Mouse (Mus musculus) forebrain, embryonic 13.5 days (tissue): ENCODE measurements around the gene Mettl4. TPM values are rescaled to one million over a fixed set of nuclear protein-coding genes. Genes with fewer than 3 reads are reported as not detected.
"Not testable (repeated sequence)": the region's sequence is repeated elsewhere in the genome, so short reads cannot be mapped to it uniquely, and the experiment has no call there.

Experiments
- ATAC-seq: fragments of 200-750 bp; cut with Nextera tagmentation; 2 replicates; pipeline ENCODE4 v1.8.0; 2017
- H3K27ac ChIP-seq: fragments of 300-500 bp; sonication (generic); 2 replicates; pipeline ENCODE4 v1.5.1; 2015; ENCODE audit warnings: inconsistent platforms, mild to moderate bottlenecking, moderate library complexity
- H3K27me3 ChIP-seq: fragments of 300-500 bp; sonication (generic); 2 replicates; pipeline ENCODE4 v1.6.1; 2015; ENCODE audit warnings: mild to moderate bottlenecking, inconsistent platforms
- H3K36me3 ChIP-seq: fragments of 300-500 bp; sonication (generic); 2 replicates; pipeline ENCODE4 v1.6.1; 2015; ENCODE audit warnings: mild to moderate bottlenecking, inconsistent platforms; ENCODE audit not compliant: poor library complexity, severe bottlenecking
- H3K4me1 ChIP-seq: fragments of 300-500 bp; sonication (generic); 2 replicates; pipeline ENCODE4 v1.6.1; 2015; ENCODE audit warnings: inconsistent platforms
- H3K4me2 ChIP-seq: fragments of 300-500 bp; sonication (generic); 2 replicates; pipeline ENCODE4 v1.6.1; 2015; ENCODE audit warnings: inconsistent platforms, mild to moderate bottlenecking, moderate library complexity
- H3K4me3 ChIP-seq: fragments of 300-500 bp; sonication (generic); 2 replicates; pipeline ENCODE4 v1.5.1; 2015; ENCODE audit warnings: mild to moderate bottlenecking, inconsistent platforms
- H3K9ac ChIP-seq: fragments of 300-500 bp; sonication (generic); 2 replicates; pipeline ENCODE4 v1.6.1; 2015; ENCODE audit warnings: mild to moderate bottlenecking, inconsistent platforms
- H3K9me3 ChIP-seq: fragments of 300-500 bp; sonication (generic); replicated peaks from 2 replicates; pipeline ENCODE4 v1.6.1; 2016; ENCODE audit warnings: inconsistent platforms
- WGBS: fragments of 180-500 bp; shearing (Covaris S2); methylation state at CpG from one replicate; pipeline ENCODE4 v1.1.7; 2015; 5-methylcytosine and 5-hydroxymethylcytosine counted together
- polyA plus RNA-seq: library from polyadenylated mRNA; unstranded; fragments of >200 nt; fragmentation: Nextera tagmentation; extraction: Ambion mirVana; gene quantifications from 2 replicates; pipeline ENCODE4 v1.2.1, GENCODE M21; 2015

Gene Mettl4
- 29.0 and 32.0 TPM in 2 replicates for polyA plus RNA-seq

DNA sequence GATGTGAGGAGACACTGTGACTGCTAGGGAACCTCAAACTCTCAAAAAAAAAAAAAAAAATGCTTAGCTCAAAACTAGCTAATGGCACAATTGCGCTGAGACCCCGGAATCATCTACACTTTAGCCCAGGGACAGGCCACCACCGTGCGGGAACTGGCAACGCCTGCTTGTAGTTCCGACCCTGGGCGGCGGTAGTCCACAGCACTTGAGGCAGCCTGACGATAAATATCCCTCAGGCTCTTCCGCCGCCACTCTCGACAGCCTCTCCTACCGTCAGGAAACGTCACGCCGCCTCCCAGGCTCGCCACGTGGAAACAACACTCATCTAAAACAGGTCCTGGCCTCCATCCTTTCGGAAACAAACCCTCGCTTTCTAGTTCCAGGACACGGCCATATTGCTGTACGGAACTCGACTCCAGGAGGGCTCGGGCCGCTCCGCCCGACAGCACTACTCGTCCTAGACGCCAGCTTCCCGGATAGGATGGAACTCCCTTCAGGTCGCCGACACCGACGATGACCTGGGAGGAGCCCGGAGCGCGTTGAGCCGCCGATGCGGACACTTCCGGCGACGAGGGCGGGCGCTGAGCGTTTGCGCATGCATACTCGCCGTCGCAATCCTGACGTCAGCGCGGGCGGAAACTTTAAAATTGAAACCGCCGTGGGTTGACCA is at the start of gene Mettl4:
TSS of gene Mettl4 (minus strand) at position 554 of the 670 bp plus-strand sequence.
- H3K4me1 ChIP-seq, result peaks cover 24% of the 10 kb centered on the region
- peak within 1 kb of the TSS; percentile 78 for H3K9ac ChIP-seq
- H3K27me3 ChIP-seq, result no peaks in the 10 kb centered on the region
- peak within 1 kb of the TSS; percentile 90 for H3K27ac ChIP-seq
- ATAC-seq, result peak; percentile 98
- H3K36me3 ChIP-seq, result 0 out of 2 replicates have a peak, but pooled peaks cover 3% of the 10 kb centered on the region
- peak within 1 kb of the TSS; percentile 64 for H3K4me3 ChIP-seq
- WGBS, result under 1% methylated on average over 56 of the region's 56 CpGs
- no peaks in the 10 kb centered on the region for H3K9me3 ChIP-seq
- peak within 1 kb of the TSS; percentile 74 for H3K4me2 ChIP-seq

DNA sequence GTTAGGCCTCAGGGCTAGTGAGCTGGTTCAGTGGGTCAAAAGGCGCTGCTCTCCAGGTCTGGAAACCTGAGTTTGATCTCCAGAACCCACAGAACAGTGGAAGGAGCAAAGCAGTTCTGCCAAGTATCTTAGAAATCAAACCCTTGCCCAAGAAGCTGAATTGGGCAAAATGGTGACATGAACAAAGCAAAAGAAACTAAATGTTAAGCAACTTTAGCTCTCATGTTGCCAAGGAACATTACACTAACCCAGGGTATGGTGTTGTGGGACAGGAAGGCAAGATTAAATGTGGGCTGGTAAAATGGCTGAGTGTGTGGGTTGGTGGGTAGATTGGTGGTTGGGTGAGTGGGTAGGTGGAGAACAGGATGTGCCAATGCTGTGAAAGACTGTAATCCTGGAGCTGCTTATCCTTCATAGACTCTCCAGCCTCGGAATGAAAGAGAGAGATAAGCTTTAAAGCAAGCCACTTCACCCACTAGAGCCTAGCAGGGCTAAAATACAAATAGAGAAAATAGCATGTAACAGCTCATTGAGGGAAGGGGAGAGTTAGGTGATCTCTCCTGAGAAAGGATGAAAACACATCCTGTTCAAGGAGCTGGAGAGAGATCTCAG is 29.2 kb upstream of the Mettl4 start:
- Histone ChIP-seq H3K9me3 (no peaks in the 10 kb centered on the region), H3K9ac (no peak overlapping the region), H3K36me3 (peaks cover 24% of the 10 kb centered on the region), H3K4me3 (no peak overlapping the region), H3K27me3 (no peaks in the 10 kb centered on the region), H3K27ac (no peak overlapping the region), H3K4me2 (no peak overlapping the region), H3K4me1 (no peaks in the 10 kb centered on the region)
- no peak for ATAC-seq
- WGBS, result 83% methylated on average over 2 of the region's 2 CpGs

GRCm38 (mm10) chr17:94768491-94768890 is 18.7 kb upstream of the Mettl4 start:
- H3K36me3 ChIP-seq, result peaks cover 51% of the 10 kb centered on the region
- WGBS, result 89% methylated on average over 2 of the region's 2 CpGs

GRCm38 (mm10) chr17:94764711-94765110 is 14.9 kb upstream of the Mettl4 start:
- no peaks in the 10 kb centered on the region for H3K4me1 ChIP-seq
- H3K9me3 ChIP-seq, result no peaks in the 10 kb centered on the region
- H3K36me3 ChIP-seq, result peaks cover 53% of the 10 kb centered on the region
- H3K9ac ChIP-seq, result no peak overlapping the region
- WGBS, result 91% methylated on average over 3 of the region's 3 CpGs
- H3K4me2 ChIP-seq, result no peak overlapping the region
- no peak overlapping the region for H3K27ac ChIP-seq
- H3K27me3 ChIP-seq, result no peaks in the 10 kb centered on the region
- H3K4me3 ChIP-seq, result no peak overlapping the region
- no peak for ATAC-seq

More at GRCm38 (mm10) chr17:94768491-94768890, 18.7 kb upstream of the Mettl4 start:
- Histone ChIP-seq H3K9ac (no peak overlapping the region), H3K9me3 (no peaks in the 10 kb centered on the region), H3K27me3 (no peaks in the 10 kb centered on the region), H3K27ac (no peak overlapping the region), H3K4me1 (no peaks in the 10 kb centered on the region), H3K4me3 (no peak overlapping the region), H3K4me2 (no peak overlapping the region)
- ATAC-seq, result no peak

GRCm38 (mm10) chr17:94764011-94764410 is 14.2 kb upstream of the Mettl4 start:
- 76% methylated on average over 1 of the region's 1 CpGs for WGBS
- Histone ChIP-seq H3K36me3 (peaks cover 52% of the 10 kb centered on the region), H3K27me3 (no peaks in the 10 kb centered on the region), H3K9ac (no peak overlapping the region), H3K9me3 (no peaks in the 10 kb centered on the region), H3K4me3 (no peak overlapping the region), H3K4me2 (no peak overlapping the region), H3K4me1 (no peaks in the 10 kb centered on the region), H3K27ac (no peak overlapping the region)
- no peak for ATAC-seq

DNA sequence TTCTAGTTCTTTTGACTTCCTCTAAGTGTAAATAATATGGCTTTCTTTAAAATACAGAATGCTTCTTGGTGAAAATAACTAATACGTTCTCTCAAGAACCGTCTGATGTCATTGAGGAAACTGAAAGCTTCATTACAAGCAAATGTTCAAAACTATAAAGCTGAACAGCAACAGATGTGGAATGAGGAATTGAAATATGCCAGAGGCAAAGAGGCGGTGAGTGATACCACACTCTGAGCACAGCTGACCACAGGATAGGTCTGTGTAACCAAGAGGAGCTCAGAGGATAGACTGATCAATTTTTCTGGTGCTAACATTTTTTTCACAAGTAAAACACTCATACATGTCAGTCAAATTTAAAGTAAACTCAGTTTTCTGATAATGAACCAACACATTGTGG is 12.6 kb upstream of the Mettl4 start:
- Histone ChIP-seq H3K27me3 (no peaks in the 10 kb centered on the region), H3K9ac (no peak overlapping the region), H3K4me3 (no peak overlapping the region), H3K36me3 (peaks cover 50% of the 10 kb centered on the region), H3K27ac (no peak overlapping the region), H3K4me2 (no peak overlapping the region), H3K4me1 (no peaks in the 10 kb centered on the region), H3K9me3 (no peaks in the 10 kb centered on the region)
- no peak for ATAC-seq
- WGBS, result 94% methylated on average over 3 of the region's 3 CpGs

- peak overlapping the region; percentile 90 for H3K27ac ChIP-seq
- no peaks in the 10 kb centered on the region for H3K27me3 ChIP-seq
- peak overlapping the region; percentile 78 for H3K9ac ChIP-seq
- 0 out of 2 replicates have a peak, but pooled peaks cover 3% of the 10 kb centered on the region for H3K36me3 ChIP-seq
- H3K4me2 ChIP-seq, result peak overlapping the region; percentile 74
- WGBS, result 2% methylated on average over 22 of the region's 22 CpGs
- H3K4me1 ChIP-seq, result peaks cover 24% of the 10 kb centered on the region
- H3K4me3 ChIP-seq, result peak overlapping the region; percentile 64
- no peaks in the 10 kb centered on the region for H3K9me3 ChIP-seq
- ATAC-seq, result peak; percentile 7; the same call in 1 of the 2 replicates
These were observed 414 bp upstream of the Mettl4 start for GRCm38 (mm10) chr17:94750136-94750729.

GRCm38 (mm10) chr17:94738173-94738572 is 11.6 kb downstream of the Mettl4 start:
- WGBS, result 94% methylated on average over 4 of the region's 4 CpGs
- ATAC-seq, result no peak
- Histone ChIP-seq H3K9ac (no peak overlapping the region), H3K27me3 (no peaks in the 10 kb centered on the region), H3K4me2 (no peak overlapping the region), H3K4me1 (no peaks in the 10 kb centered on the region), H3K9me3 (no peaks in the 10 kb centered on the region), H3K27ac (no peak overlapping the region), H3K36me3 (peaks cover 26% of the 10 kb centered on the region; the same call in 1 of the 2 replicates), H3K4me3 (no peak overlapping the region)

GRCm38 (mm10) chr17:94735885-94736284 is 13.9 kb downstream of the Mettl4 start:
- Histone ChIP-seq H3K36me3 (peaks cover 35% of the 10 kb centered on the region), H3K4me3 (no peak overlapping the region), H3K27ac (no peak overlapping the region), H3K9me3 (no peaks in the 10 kb centered on the region), H3K4me1 (no peaks in the 10 kb centered on the region), H3K9ac (no peak overlapping the region), H3K4me2 (no peak overlapping the region), H3K27me3 (no peaks in the 10 kb centered on the region)
- peak; percentile 51; the same call in 1 of the 2 replicates for ATAC-seq

DNA sequence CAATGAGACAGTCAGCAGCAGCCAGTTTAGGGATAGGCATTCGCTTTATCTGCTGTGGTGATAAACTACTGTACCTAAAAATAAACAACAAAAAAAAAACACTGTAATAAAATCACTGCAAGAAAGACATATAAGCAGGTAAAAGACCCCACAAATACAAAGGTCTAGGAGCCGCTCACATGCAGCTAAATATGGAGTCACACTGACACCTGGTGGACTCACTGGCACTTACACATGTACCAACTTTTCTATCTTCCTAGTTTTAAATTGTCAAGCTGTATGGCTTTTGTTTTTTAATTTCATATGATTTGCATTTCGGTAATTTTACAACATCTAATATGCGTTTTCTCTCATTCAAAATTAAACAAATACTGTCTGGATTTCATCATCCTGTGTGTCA is 14.4 kb downstream of the Mettl4 start:
- H3K36me3 ChIP-seq, result peaks cover 34% of the 10 kb centered on the region
- WGBS, result 71% methylated on average over 4 of the region's 4 CpGs
- no peaks in the 10 kb centered on the region for H3K27me3 ChIP-seq
- ATAC-seq, result peak; percentile 71; the same call in 1 of the 2 replicates
- H3K9ac ChIP-seq, result no peak overlapping the region
- no peak overlapping the region for H3K4me2 ChIP-seq
- H3K4me3 ChIP-seq, result no peak overlapping the region
- no peaks in the 10 kb centered on the region for H3K9me3 ChIP-seq
- no peaks in the 10 kb centered on the region for H3K4me1 ChIP-seq
- H3K27ac ChIP-seq, result no peak overlapping the region

DNA sequence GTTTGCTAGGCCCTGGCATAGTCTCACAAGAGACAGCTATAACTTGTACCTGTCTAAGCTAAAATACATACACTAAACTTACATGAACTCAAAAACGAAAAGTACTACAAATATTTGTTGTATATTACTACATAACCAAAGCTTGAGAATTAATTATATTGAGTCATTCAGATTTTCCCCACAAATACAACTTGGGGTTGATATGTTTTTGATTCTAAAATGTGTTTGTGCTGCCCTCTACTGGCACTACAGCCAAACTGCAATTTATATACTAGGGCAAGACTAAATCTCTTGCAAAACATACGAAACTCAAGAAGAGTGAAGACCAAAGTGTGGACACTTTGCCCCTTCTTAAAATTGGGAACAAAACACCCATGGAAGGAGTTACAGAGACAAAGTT is 19.4 kb downstream of the Mettl4 start:
- not testable (repeated sequence) for H3K4me2 ChIP-seq, H3K9ac ChIP-seq, H3K9me3 ChIP-seq, H3K27ac ChIP-seq, H3K4me3 ChIP-seq, H3K4me1 ChIP-seq, H3K27me3 ChIP-seq
- 25% methylated on average over 2 of the region's 2 CpGs for WGBS
- peaks cover 45% of the 10 kb centered on the region for H3K36me3 ChIP-seq
- peak; percentile 33; the same call in 1 of the 2 replicates for ATAC-seq

DNA sequence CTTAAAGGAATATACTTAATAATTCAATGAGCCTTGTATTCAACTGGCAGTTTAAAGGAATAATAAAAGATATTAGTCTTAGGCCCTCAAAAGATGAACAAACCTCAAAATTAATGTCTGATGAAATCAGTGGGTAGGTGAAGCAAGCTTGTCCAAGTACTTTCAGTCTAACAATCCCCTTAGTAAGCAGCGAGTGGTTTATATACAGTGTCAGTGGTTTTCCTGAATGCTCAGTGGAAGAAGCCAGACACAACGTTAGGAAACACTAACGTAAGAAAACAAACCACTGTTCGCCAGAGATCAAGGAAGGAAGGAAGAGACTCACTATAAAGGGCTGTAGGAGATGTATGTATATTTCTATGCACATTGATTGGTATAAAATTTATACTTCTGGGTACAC is 23.1 kb downstream of the Mettl4 start:
- Histone ChIP-seq H3K4me3 (no peak overlapping the region), H3K27ac (no peak overlapping the region), H3K4me2 (no peak overlapping the region), H3K9ac (no peak overlapping the region), H3K27me3 (no peaks in the 10 kb centered on the region), H3K9me3 (no peaks in the 10 kb centered on the region), H3K4me1 (no peaks in the 10 kb centered on the region), H3K36me3 (peaks cover 33% of the 10 kb centered on the region)
- 88% methylated on average over 4 of the region's 4 CpGs for WGBS
- ATAC-seq, result no peak
